Mouse (Mus musculus) MEL-GATA-1-ER (cell line): ENCODE measurements around the gene 9330161L09Rik.

ENCODE experiments used
- DNase-seq: peaks from one replicate; pipeline ENCODE4 v3.0.0-alpha.2; 2012; ENCODE audit warnings: low read depth; ENCODE audit errors: extremely low read depth

Gene 9330161L09Rik

DNA sequence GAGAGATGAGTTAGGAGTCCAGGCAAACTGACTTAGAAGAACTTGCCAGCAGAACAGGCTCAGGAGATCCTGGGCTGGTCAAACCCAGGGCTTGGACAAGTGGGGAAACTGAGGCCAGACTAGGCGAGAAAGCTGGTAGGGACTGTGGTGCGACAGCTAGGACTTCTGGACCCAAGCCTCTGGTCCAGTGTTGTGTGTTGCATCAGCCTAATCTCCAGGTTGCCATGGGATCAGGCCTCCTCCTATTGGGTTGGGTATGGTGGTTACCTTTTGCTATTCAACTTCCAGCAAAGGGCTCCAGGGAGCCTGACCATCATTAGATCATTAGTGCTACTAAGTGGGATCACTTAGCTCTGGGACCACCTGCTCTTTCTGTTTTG, 18.3 kb downstream of the 9330161L09Rik start:
- peak; percentile 29 for DNase-seq

DNA sequence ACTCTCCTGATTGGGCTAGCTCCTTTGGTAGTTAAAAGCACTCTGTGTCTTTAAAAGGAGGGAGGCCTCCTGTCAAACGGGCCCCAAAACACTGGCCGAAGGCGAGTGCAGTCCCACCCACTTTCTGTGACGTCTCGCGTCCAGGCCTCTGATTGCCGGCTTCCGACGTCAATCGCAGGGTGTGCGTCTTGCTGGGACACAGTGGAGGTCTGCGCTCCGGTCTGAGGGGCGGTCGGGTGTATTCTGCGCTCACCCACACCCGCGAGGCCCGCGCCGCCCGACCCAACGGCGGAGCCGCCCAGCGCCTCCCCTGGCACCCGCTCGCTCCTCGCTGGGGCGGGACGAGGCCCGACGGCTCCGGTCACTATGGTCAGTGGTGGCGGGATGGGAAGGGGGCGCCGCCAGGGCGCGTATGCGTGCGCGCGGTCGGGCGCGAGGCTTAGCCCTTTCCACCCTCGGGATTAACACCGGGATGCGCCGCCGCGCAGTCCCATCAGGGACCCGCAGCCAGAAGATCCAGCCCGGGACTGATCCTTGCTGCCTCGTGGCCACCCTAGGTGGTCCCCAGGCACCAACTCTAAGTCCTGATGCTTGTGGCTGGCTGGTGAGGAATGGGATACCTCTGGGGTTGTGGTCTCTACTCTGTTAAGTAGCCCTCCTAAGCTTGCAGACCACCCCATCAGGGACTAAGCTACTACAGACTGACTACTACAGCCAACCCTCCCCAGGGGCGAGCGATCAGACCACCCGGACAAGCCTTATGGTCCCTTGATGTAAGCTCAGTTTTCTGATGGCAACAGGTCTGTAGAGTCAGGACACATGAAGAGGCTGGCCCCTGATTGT, 18.9 kb downstream of the 9330161L09Rik start, which contains the start of gene Otub2:
Gene Otub2, plus strand, starts transcription at position 178 of the 843 bp plus-strand sequence.
- DNase-seq: peak; percentile 90

DNA sequence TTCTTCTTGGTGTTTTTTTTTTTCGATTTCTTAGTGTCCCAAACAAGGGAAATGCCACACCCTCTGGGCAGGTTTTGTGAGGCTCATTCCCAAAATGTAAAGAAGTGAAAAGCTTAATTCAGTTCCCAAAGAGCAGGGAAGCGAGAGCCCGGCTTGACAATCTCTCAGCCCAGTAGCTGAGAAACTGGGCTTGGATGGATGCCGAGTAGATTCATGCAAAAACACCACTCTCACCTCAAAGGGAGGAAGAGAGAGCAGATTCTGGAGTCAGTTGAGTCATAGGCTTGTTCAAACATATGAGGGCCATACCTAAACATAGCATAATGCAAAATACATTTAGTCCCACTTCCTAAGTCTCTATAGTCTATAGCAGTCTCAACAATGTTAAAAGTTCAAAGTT, 27.4 kb downstream of the 9330161L09Rik start:
- no peak for DNase-seq

DNA sequence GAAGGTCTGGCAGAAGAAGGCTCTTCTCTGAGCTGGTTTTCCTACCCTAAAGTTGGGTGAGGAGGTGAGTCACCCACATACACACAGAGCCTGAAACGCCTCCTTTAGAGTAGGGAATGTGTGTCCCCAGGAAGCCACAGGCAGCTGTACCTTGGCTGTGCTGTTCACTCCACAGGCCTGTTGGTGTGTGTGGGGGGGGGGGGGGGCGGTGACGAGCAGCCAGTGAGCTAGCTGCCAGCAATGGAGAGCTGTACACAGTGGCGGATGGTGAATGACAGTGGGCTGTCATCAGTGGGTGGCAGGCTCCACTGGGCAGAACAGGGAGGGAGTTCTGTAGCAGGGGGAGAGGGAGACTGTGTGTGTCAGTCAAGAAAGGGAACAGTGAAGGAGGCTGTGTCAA, 30.8 kb downstream of the 9330161L09Rik start:
- no peak for DNase-seq

GRCm38 (mm10) chr12:103376124-103376523, 31.5 kb downstream of the 9330161L09Rik start:
- no peak for DNase-seq

- DNase-seq: peak; percentile 38
These were observed 33.9 kb downstream of the 9330161L09Rik start for GRCm38 (mm10) chr12:103373530-103374236.

GRCm38 (mm10) chr12:103371711-103372110, 35.9 kb downstream of the 9330161L09Rik start:
- DNase-seq: peak; percentile 47

DNA sequence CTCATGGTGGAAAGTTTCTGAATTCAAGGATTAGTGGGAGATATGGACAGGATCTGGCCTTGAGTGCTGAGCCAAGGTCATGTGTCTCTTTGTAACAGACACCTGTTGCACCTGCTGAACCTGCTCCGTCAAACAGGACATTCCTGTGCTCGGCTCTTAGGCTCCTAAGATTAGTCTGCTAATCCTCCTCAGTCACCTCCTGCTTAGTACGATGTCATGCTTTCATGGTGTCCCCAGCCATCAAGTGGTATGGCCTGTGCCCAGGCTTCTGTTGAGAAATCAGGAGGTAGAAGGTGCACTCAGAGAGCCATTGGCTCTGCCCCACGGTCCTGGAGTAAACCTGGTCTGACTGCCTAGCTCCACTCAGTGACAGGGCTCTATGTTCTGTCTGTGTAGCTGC, 36.8 kb downstream of the 9330161L09Rik start:
- no peak for DNase-seq

DNA sequence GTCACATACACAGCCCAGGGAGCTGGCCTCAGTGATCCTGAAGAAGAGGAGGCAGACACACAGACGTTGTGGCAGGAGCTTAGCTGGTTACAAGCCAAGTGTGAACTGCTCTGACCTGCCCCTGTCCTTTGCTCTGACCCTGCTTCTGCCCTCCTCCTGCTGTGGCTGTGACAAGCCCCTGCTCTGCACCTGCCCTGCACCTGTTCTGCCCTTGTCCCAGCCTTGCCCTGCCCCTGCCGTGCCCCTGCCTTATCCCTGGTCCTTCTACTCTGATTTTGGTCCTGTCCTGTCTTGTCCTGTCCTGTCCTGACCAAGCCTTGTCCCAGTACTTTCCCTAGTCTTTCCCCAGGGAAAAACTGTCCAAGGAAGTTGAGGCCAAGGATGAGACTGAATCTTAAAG, 38.8 kb downstream of the 9330161L09Rik start:
- no peak for DNase-seq

DNA sequence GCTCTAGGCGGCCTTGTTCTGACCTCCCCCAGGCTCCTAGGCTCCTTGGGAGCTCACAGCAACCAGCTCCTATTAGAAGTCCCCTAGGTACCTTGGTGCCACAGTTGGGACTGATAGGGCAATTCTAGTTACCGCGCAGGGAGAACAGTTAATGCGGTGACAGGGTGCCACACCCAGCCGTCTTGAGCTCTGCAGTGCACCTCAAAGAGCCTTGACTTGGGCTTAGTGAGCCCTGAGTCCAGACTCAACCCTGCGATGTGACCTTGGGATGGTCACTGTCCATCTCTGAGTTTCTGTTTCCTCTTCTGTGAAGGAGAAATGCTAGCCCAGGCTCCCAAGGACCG, 39.3 kb downstream of the 9330161L09Rik start:
- DNase-seq: peak; percentile 40

DNA sequence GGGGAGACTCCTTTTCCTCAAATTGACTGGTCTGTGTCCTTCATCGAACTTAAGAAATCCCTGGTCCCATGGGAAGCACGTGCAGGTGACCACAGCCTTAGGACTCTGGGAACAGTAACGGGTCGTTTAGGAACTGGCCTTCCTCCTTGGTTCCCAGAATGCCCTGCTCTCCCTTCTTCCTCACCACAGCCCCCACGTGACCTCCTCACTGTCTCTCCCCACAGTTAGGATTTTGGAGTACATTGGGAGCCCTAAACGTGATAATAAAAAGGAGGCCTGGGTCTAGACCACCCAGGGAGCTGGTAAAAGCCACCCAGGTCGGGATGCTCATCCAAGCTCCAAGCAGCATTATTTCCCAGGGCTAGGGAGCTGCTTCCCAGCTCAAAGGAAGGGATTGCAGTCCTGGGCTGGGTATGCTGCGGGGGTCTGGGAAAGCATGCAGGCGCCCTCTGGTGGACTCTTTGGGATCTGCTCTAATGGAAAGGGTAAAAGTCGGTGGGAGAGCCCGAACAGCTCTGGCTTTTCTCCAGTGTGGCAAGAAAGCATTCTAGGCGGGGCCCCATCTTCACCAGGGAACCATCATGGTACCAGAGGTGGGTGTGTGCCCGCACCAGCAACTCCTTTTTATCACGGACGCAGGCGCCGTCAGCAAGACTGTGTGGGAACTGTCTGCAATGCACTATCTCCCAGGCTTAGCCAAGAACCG, 39.8 kb downstream of the 9330161L09Rik start:
- DNase-seq: peak; percentile 55

- no peak for DNase-seq
These were observed 40.4 kb downstream of the 9330161L09Rik start for GRCm38 (mm10) chr12:103367171-103367570.

GRCm38 (mm10) chr12:103362336-103362735, 45.3 kb downstream of the 9330161L09Rik start:
- DNase-seq: no peak

DNA sequence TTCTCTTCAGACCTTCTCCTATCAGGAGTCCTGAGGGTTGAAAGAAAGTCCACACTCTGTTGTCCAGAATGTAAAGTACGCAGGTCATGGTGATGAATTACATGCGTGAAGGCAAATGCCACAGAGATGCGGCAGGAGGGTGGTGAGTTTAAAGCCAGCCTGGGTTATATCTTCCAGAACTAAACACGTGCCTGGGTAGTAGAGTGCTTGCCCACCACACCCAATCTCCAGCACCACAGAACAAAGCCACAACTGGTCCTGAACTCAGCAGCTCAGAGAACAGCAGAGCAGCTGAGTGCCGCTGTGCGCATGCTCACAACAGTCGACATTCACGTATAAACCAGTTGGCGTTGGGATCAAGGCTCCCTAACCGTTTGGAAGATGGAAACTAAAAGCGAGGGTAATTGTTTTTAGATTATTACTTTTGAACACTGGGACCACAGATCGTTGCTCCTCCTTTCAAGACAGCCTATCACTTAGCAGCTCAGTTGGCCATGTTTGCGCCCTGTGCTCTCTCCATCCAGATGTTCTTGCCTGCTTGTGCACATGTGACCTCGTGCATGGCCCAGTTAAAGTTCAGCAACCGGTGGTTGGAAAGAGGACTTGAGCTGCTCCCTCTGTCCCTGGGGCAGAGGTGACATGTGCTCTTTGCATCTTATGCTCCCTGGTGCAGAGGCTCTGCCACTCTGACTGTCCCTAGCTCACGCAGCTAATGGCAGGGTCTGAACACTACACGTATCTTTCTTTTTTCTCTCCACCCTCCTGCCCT, 45.9 kb downstream of the 9330161L09Rik start:
- DNase-seq: no peak

DNA sequence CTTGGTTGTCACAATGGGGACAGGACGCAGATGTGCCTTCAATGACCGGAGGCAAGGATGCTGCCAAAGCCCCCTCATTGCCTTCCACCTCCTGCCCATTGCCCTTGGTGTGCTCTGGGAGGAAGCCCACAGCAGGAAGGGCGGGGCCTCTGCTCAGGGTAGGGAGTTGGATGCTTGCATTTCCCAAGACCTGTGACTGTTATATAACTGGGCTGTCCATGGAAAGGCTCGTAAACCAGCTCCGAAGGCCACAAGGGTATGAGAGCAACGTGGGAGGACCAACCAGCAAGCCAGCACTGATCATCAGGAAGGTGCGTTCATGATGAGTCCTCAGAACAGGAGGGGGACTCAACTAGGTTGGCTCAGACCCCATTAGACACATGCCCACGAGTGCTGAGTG, 46.8 kb downstream of the 9330161L09Rik start:
- no peak for DNase-seq

GRCm38 (mm10) chr12:103358951-103359801, 48.4 kb downstream of the 9330161L09Rik start:
- DNase-seq: no peak

DNA sequence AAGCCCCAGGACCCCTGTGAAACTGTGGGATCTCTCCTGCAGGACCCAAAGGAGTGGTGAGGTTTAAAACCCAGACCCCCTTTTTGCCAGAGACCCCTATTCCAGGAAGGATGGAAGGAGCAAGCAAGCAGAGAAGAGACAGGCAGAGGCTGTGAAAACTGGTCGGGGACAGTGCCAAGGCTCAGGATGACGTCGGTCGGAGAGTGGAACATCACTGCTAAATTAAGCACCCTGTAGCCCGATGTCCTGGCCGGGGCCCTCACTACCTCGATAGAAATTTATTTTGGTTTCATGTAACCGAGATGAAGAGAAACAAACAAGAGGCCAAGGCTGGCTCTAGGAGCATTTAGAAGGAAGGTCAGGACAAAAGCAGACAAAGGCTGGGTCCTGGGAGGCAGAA, 49.4 kb downstream of the 9330161L09Rik start:
- DNase-seq: no peak
